Comparison of ENCODE assay signal across 17 mouse cellular contexts in the genomic region with DNA sequence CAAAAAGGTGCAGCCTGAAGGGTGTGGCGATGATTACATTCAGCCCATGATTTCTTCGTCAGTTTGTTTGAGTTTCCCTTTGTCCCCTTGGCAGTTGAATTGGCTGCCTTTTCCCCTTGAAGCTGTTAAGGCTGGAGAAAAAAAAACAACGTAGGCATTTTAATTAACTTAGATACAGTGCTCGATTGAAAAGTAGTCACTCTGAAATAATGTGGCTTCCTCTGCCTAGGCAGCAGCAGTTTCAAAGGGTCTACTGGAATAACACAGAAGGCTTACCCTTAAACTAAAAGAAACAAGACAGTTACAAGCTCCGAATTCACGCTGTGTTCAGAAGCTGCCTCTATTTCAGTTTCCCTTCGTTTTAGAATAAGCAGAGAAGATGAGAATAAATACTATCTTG.
DNase-seq lines count a peak whose midpoint lies in the region; ATAC-seq and TF ChIP-seq lines count a peak whose summit lies in the region.
"Had no signal": no experiment of that assay in that cellular context is flagged by ENCODE, and none has a peak within 500 bp of the region (broad histone marks: within the 10 kb centered on the region; RNA-seq: fewer than 3 reads in every experiment).

No protein-coding gene starts in this region.

- H3K36me3 ChIP-seq in forebrain, embryonic 11.5 days (ENCODE audit: control insufficient read depth, insufficient read depth, low read length): no peaks in the 10 kb centered on the region
- H3K36me3 ChIP-seq in forebrain, embryonic 10.5 days (replicated peaks): no peaks in the 10 kb centered on the region
- no peaks in the 10 kb centered on the region for H3K36me3 ChIP-seq in midbrain, embryonic 14.5 days (ENCODE audit: control insufficient read depth, insufficient read depth, low read length)
- no peaks in the 10 kb centered on the region for H3K36me3 ChIP-seq in midbrain, embryonic 10.5 days
- H3K36me3 ChIP-seq in midbrain, embryonic 16.5 days (ENCODE audit: control insufficient read depth, insufficient read depth, low read length): no peaks in the 10 kb centered on the region
- H3K36me3 ChIP-seq in stomach, postnatal 0 days (ENCODE audit: control insufficient read depth, insufficient read depth, low read length): no peaks in the 10 kb centered on the region
- H3K36me3 ChIP-seq in kidney, embryonic 14.5 days (ENCODE audit: control insufficient read depth, insufficient read depth, low read length): no peaks in the 10 kb centered on the region
- H3K36me3 ChIP-seq: heart, embryonic 12.5 days had no signal

- no peak overlapping the region for H3K4me2 ChIP-seq in forebrain, embryonic 11.5 days (ENCODE audit: low read depth, low read length, severe bottlenecking)
- no peak overlapping the region for H3K4me2 ChIP-seq in midbrain, embryonic 14.5 days (ENCODE audit: low read length)
- peak overlapping the region; percentile 24 for H3K4me2 ChIP-seq in midbrain, embryonic 16.5 days (ENCODE audit: low read length)
- H3K4me2 ChIP-seq in stomach, postnatal 0 days (replicated peaks; ENCODE audit: low read depth): peak overlapping the region; percentile 20; the same call in 1 of the 2 replicates
- H3K4me2 ChIP-seq in kidney, embryonic 14.5 days (replicated peaks; ENCODE audit: low read depth, low read length): no peak overlapping the region
- H3K4me2 ChIP-seq: heart, embryonic 12.5 days had no signal

- no peak for TF ChIP-seq CTCF in stomach, postnatal 0 days (IDR thresholded peaks at IDR 0.05; ENCODE audit: low read depth)

- TF ChIP-seq EP300 in stomach, postnatal 0 days (optimal IDR thresholded peaks at IDR 0.05): no peak

- no peak overlapping the region for H3K4me3 ChIP-seq in forebrain, embryonic 11.5 days (ENCODE audit: low read depth, low read length)
- H3K4me3 ChIP-seq in forebrain, embryonic 10.5 days: no peak overlapping the region
- H3K4me3 ChIP-seq in midbrain, embryonic 14.5 days (replicated peaks; ENCODE audit: low read depth, low read length): no peak overlapping the region
- H3K4me3 ChIP-seq in midbrain, embryonic 10.5 days: no peak overlapping the region
- H3K4me3 ChIP-seq in midbrain, embryonic 16.5 days (ENCODE audit: low read depth, low read length): no peak overlapping the region
- no peak overlapping the region for H3K4me3 ChIP-seq in stomach, postnatal 0 days (ENCODE audit: low read depth, low read length)
- H3K4me3 ChIP-seq in kidney, embryonic 14.5 days (ENCODE audit: low read length): no peak overlapping the region
- H3K4me3 ChIP-seq: heart, embryonic 12.5 days; megakaryocyte, embryonic 14.5 days had no signal

- H3K9ac ChIP-seq in forebrain, embryonic 11.5 days (ENCODE audit: low read length): no peak overlapping the region
- no peak overlapping the region for H3K9ac ChIP-seq in midbrain, embryonic 14.5 days (replicated peaks; ENCODE audit: low read length)
- no peak overlapping the region for H3K9ac ChIP-seq in midbrain, embryonic 16.5 days (ENCODE audit: low read depth, low read length)
- H3K9ac ChIP-seq in stomach, postnatal 0 days (ENCODE audit: low read length): no peak overlapping the region
- no peak overlapping the region for H3K9ac ChIP-seq in kidney, embryonic 14.5 days (ENCODE audit: low read depth, low read length)
- H3K9ac ChIP-seq: heart, embryonic 12.5 days; liver, embryonic 14.5 days had no signal

- no peaks in the 10 kb centered on the region for H3K9me3 ChIP-seq in forebrain, embryonic 11.5 days (ENCODE audit: control insufficient read depth, low read length)
- H3K9me3 ChIP-seq in forebrain, embryonic 10.5 days: no peaks in the 10 kb centered on the region
- H3K9me3 ChIP-seq in midbrain, embryonic 14.5 days (ENCODE audit: control insufficient read depth, low read length): no peaks in the 10 kb centered on the region
- no peaks in the 10 kb centered on the region for H3K9me3 ChIP-seq in midbrain, embryonic 10.5 days (replicated peaks)
- H3K9me3 ChIP-seq in midbrain, embryonic 16.5 days (replicated peaks; ENCODE audit: control insufficient read depth, low read length, poor library complexity, severe bottlenecking): no peaks in the 10 kb centered on the region
- no peaks in the 10 kb centered on the region for H3K9me3 ChIP-seq in stomach, postnatal 0 days (ENCODE audit: control insufficient read depth, low read length)
- H3K9me3 ChIP-seq in kidney, embryonic 14.5 days (ENCODE audit: control insufficient read depth, low read length): no peaks in the 10 kb centered on the region
- H3K9me3 ChIP-seq: heart, embryonic 12.5 days; megakaryocyte, embryonic 14.5 days had no signal

- H3K4me1 ChIP-seq in forebrain, embryonic 11.5 days (replicated peaks; ENCODE audit: control insufficient read depth, insufficient read depth, low read length): peaks cover 2% of the 10 kb centered on the region; the same call in 1 of the 2 replicates
- peaks cover 13% of the 10 kb centered on the region for H3K4me1 ChIP-seq in forebrain, embryonic 10.5 days
- H3K4me1 ChIP-seq in midbrain, embryonic 14.5 days (ENCODE audit: control insufficient read depth, insufficient read depth, low read length): no peaks in the 10 kb centered on the region
- peaks cover 6% of the 10 kb centered on the region; the same call in 1 of the 2 replicates for H3K4me1 ChIP-seq in midbrain, embryonic 10.5 days
- H3K4me1 ChIP-seq in midbrain, embryonic 16.5 days (ENCODE audit: control insufficient read depth, insufficient read depth, low read length): no peaks in the 10 kb centered on the region; the same call in 1 of the 2 replicates
- H3K4me1 ChIP-seq in stomach, postnatal 0 days (replicated peaks; ENCODE audit: control insufficient read depth, insufficient read depth): no peaks in the 10 kb centered on the region
- H3K4me1 ChIP-seq in kidney, embryonic 14.5 days (ENCODE audit: control insufficient read depth, insufficient read depth, low read length): no peaks in the 10 kb centered on the region
- H3K4me1 ChIP-seq: heart, embryonic 12.5 days; megakaryocyte, embryonic 14.5 days had no signal

- no peaks in the 10 kb centered on the region for H3K27me3 ChIP-seq in forebrain, embryonic 11.5 days (ENCODE audit: control insufficient read depth, insufficient read depth, low read length)
- H3K27me3 ChIP-seq in forebrain, embryonic 10.5 days (ENCODE audit: poor library complexity, severe bottlenecking): no peaks in the 10 kb centered on the region
- H3K27me3 ChIP-seq in midbrain, embryonic 14.5 days (ENCODE audit: control insufficient read depth, insufficient read depth, low read length): no peaks in the 10 kb centered on the region
- no peaks in the 10 kb centered on the region for H3K27me3 ChIP-seq in midbrain, embryonic 10.5 days (ENCODE audit: low read depth, poor library complexity, severe bottlenecking)
- H3K27me3 ChIP-seq in midbrain, embryonic 16.5 days (ENCODE audit: control insufficient read depth, insufficient read depth, low read depth, low read length): no peaks in the 10 kb centered on the region
- no peaks in the 10 kb centered on the region for H3K27me3 ChIP-seq in stomach, postnatal 0 days (ENCODE audit: control insufficient read depth, insufficient read depth, low read length)
- no peaks in the 10 kb centered on the region for H3K27me3 ChIP-seq in kidney, embryonic 14.5 days (ENCODE audit: control insufficient read depth, insufficient read depth, low read length)
- H3K27me3 ChIP-seq: heart, embryonic 12.5 days; megakaryocyte, embryonic 14.5 days had no signal

- DNase-seq in forebrain, embryonic 11.5 days (ENCODE audit: low spot score): no peak
- no peak for DNase-seq in forebrain, embryonic 10.5 days (ENCODE audit: extremely low spot score, low spot score)
- DNase-seq in midbrain, embryonic 14.5 days: peak; percentile 19
- DNase-seq in midbrain, embryonic 10.5 days (ENCODE audit: low spot score): no peak
- peak; percentile 18 for DNase-seq in stomach, postnatal 0 days (ENCODE audit: low spot score)
- DNase-seq: cerebellum, adult 18-20 months; gastrocnemius, postnatal 36 days; heart, postnatal 36 days; thymus, postnatal 36 days had no signal

- ATAC-seq in forebrain, embryonic 11.5 days (replicated peaks; ENCODE audit: low FRiP score): 0 out of 2 replicates have a peak, but pooled peaks have one; percentile 15
- no peak for ATAC-seq in midbrain, embryonic 14.5 days (ENCODE audit: low FRiP score, low TSS enrichment)
- no peak for ATAC-seq in midbrain, embryonic 16.5 days
- ATAC-seq in stomach, postnatal 0 days (ENCODE audit: low FRiP score, low TSS enrichment): no peak
- no peak for ATAC-seq in kidney, embryonic 14.5 days (ENCODE audit: low FRiP score, low TSS enrichment)
- no peak for ATAC-seq in CD4-positive, CD25-positive, alpha-beta regulatory T cell, adult 4 months
- ATAC-seq: intestine, embryonic 16.5 days; lung, postnatal 0 days had no signal

- 31% methylated on average over 7 of the region's 7 CpGs for WGBS in forebrain, embryonic 11.5 days
- WGBS in forebrain, embryonic 10.5 days: 45% methylated on average over 7 of the region's 7 CpGs
- 54% methylated on average over 7 of the region's 7 CpGs for WGBS in midbrain, embryonic 14.5 days
- 58% methylated on average over 7 of the region's 7 CpGs for WGBS in midbrain, embryonic 10.5 days
- 27% methylated on average over 7 of the region's 7 CpGs for WGBS in midbrain, embryonic 16.5 days
- WGBS in stomach, postnatal 0 days: 43% methylated on average over 7 of the region's 7 CpGs
- 73% methylated on average over 7 of the region's 7 CpGs for WGBS in kidney, embryonic 14.5 days

- no peak overlapping the region for H3K27ac ChIP-seq in forebrain, embryonic 11.5 days (ENCODE audit: low read depth, low read length)
- no peak overlapping the region for H3K27ac ChIP-seq in forebrain, embryonic 10.5 days
- H3K27ac ChIP-seq in midbrain, embryonic 14.5 days (replicated peaks; ENCODE audit: low read depth, low read length): no peak overlapping the region
- no peak overlapping the region for H3K27ac ChIP-seq in midbrain, embryonic 10.5 days (replicated peaks)
- no peak overlapping the region for H3K27ac ChIP-seq in midbrain, embryonic 16.5 days (ENCODE audit: low read length)
- H3K27ac ChIP-seq in stomach, postnatal 0 days (replicated peaks): no peak overlapping the region
- no peak overlapping the region for H3K27ac ChIP-seq in kidney, embryonic 14.5 days (ENCODE audit: low read depth, low read length)
- H3K27ac ChIP-seq: liver, embryonic 14.5 days had no signal

Comparison
In these comparisons a context has a peak if more than half of its experiments do, and no peak if none do; other contexts are left out.
1. DNase-seq: peak in midbrain, embryonic 14.5 days (single experiment) and stomach, postnatal 0 days (single experiment); none in forebrain, embryonic 11.5 days (single experiment), forebrain, embryonic 10.5 days (single experiment) and midbrain, embryonic 10.5 days (single experiment).
2. H3K4me2 ChIP-seq: peak in midbrain, embryonic 16.5 days (single experiment) and stomach, postnatal 0 days (single experiment); none in forebrain, embryonic 11.5 days (single experiment), midbrain, embryonic 14.5 days (single experiment) and kidney, embryonic 14.5 days (single experiment).